Mouse (Mus musculus): ENCODE measurements at regions not wholly inside any gene's neighbourhood (a gene's known extent, or its start where the extent isn't known, plus 50 kb on each side); places are given as distances from the start of the nearest gene placed in this dataset.

GRCm38 (mm10) chr4:101356954-101357891, 61.9 kb upstream of the Ak4 start:
- peak overlapping the region; percentile 96 for H3K27ac ChIP-seq (ENCODE audit: low read depth, low read length)
- H3K4me3 ChIP-seq (ENCODE audit: low read length): peak overlapping the region; percentile 87
- peak overlapping the region; percentile 83 for H3K4me2 ChIP-seq (ENCODE audit: low read length)
- peaks cover 22% of the 10 kb centered on the region for H3K4me1 ChIP-seq (ENCODE audit: control insufficient read depth, insufficient read depth, low read depth, low read length)
- H3K27me3 ChIP-seq (replicated peaks; ENCODE audit: control insufficient read depth, insufficient read depth, low read length): no peaks in the 10 kb centered on the region
- peak overlapping the region; percentile 96 for H3K9ac ChIP-seq (ENCODE audit: low read depth, low read length)
- ATAC-seq: peak; percentile 18
- no peaks in the 10 kb centered on the region for H3K9me3 ChIP-seq (ENCODE audit: control insufficient read depth, low read length)
- WGBS: 11% methylated on average over 29 of the region's 31 CpGs
- no peaks in the 10 kb centered on the region for H3K36me3 ChIP-seq (ENCODE audit: control insufficient read depth, insufficient read depth, low read length)

DNA sequence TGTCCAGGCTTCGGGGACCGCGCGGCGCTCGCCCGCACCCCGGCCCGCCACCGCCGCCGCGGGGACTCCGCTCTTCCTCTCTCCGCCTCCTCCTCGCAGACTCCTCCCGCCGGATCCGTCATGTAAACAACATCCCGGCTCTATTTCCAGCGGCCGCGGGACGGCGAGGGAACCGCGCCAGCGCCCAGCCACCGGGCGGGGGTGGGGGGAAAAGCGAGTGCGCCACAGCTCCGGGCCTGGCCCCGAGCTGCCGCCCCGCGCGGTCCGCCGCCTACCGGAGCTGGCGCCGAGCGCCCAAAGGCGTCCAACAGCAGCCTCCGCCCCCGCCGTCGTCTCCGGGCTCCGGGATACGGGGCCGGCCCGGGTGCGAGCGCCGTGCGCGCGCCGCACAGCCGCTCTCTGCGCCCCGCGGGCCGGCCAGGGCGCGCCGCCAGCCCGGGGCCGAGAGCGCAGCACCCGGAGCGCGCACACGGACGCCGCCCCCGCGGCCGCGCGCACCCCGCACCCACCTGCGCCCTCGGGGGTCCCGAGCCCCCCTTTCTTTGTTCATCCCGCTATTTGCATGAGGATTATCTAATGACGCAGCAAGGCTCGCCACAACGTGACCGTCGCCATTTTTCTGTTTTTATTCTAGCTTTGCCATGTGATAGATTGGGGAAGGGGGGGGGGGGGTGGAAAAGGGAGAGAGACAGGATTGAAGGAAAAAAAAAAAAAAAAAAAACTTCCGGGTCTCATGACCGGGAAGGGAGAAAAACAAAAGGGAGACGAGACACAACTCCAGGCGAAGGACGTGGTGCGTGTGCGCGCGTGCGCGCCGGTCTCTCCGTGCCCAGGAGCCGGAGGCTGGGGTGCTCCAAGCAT, 62.8 kb upstream of the Ak4 start:
- peaks cover 22% of the 10 kb centered on the region for H3K4me1 ChIP-seq (ENCODE audit: control insufficient read depth, insufficient read depth, low read depth, low read length)
- H3K4me3 ChIP-seq (ENCODE audit: low read length): peak overlapping the region; percentile 87
- H3K36me3 ChIP-seq (ENCODE audit: control insufficient read depth, insufficient read depth, low read length): no peaks in the 10 kb centered on the region
- no peaks in the 10 kb centered on the region for H3K9me3 ChIP-seq (ENCODE audit: control insufficient read depth, low read length)
- WGBS: under 1% methylated on average over 76 of the region's 107 CpGs
- no peaks in the 10 kb centered on the region for H3K27me3 ChIP-seq (replicated peaks; ENCODE audit: control insufficient read depth, insufficient read depth, low read length)
- ATAC-seq: peak; percentile 89
- H3K4me2 ChIP-seq (ENCODE audit: low read length): peak overlapping the region; percentile 83
- peak overlapping the region; percentile 96 for H3K9ac ChIP-seq (ENCODE audit: low read depth, low read length)
- peak overlapping the region; percentile 96 for H3K27ac ChIP-seq (ENCODE audit: low read depth, low read length)

GRCm38 (mm10) chr4:101355431-101356092, 63.5 kb upstream of the Ak4 start:
- Histone ChIP-seq H3K4me1 (ENCODE audit: control insufficient read depth, insufficient read depth, low read depth, low read length) (peaks cover 22% of the 10 kb centered on the region), H3K4me3 (ENCODE audit: low read length) (peak overlapping the region; percentile 87), H3K27me3 (replicated peaks; ENCODE audit: control insufficient read depth, insufficient read depth, low read length) (no peaks in the 10 kb centered on the region), H3K9ac (ENCODE audit: low read depth, low read length) (peak overlapping the region; percentile 96), H3K9me3 (ENCODE audit: control insufficient read depth, low read length) (no peaks in the 10 kb centered on the region), H3K27ac (ENCODE audit: low read depth, low read length) (peak overlapping the region; percentile 96), H3K36me3 (ENCODE audit: control insufficient read depth, insufficient read depth, low read length) (no peaks in the 10 kb centered on the region), H3K4me2 (ENCODE audit: low read length) (peak overlapping the region; percentile 83)
- WGBS: under 1% methylated on average over 29 of the region's 31 CpGs
- ATAC-seq: peak; percentile 0; the same call in 1 of the 2 replicates

GRCm38 (mm10) chr4:101354951-101355350, 64.1 kb upstream of the Ak4 start:
- Histone ChIP-seq H3K36me3 (ENCODE audit: control insufficient read depth, insufficient read depth, low read length) (no peaks in the 10 kb centered on the region), H3K4me2 (ENCODE audit: low read length) (peak overlapping the region; percentile 83), H3K9ac (ENCODE audit: low read depth, low read length) (peak overlapping the region; percentile 96), H3K4me1 (ENCODE audit: control insufficient read depth, insufficient read depth, low read depth, low read length) (peaks cover 22% of the 10 kb centered on the region), H3K9me3 (ENCODE audit: control insufficient read depth, low read length) (no peaks in the 10 kb centered on the region), H3K27me3 (replicated peaks; ENCODE audit: control insufficient read depth, insufficient read depth, low read length) (no peaks in the 10 kb centered on the region), H3K4me3 (ENCODE audit: low read length) (peak overlapping the region; percentile 87), H3K27ac (ENCODE audit: low read depth, low read length) (no peak overlapping the region)
- ATAC-seq: no peak
- whole genome bisulfite sequencing: 7% methylated on average over 7 of the region's 7 CpGs

GRCm38 (mm10) chr4:101354086-101354855, 64.8 kb upstream of the Ak4 start:
- H3K4me2 ChIP-seq (ENCODE audit: low read length): peak overlapping the region; percentile 83
- H3K36me3 ChIP-seq (ENCODE audit: control insufficient read depth, insufficient read depth, low read length): no peaks in the 10 kb centered on the region
- peak overlapping the region; percentile 87 for H3K4me3 ChIP-seq (ENCODE audit: low read length)
- H3K4me1 ChIP-seq (ENCODE audit: control insufficient read depth, insufficient read depth, low read depth, low read length): peaks cover 22% of the 10 kb centered on the region
- ATAC-seq: no peak
- no peaks in the 10 kb centered on the region for H3K9me3 ChIP-seq (ENCODE audit: control insufficient read depth, low read length)
- H3K27ac ChIP-seq (ENCODE audit: low read depth, low read length): 0 out of 2 replicates have a peak overlapping the region, but pooled peaks have one; percentile 44
- 24% methylated on average over 7 of the region's 7 CpGs for WGBS
- H3K27me3 ChIP-seq (replicated peaks; ENCODE audit: control insufficient read depth, insufficient read depth, low read length): no peaks in the 10 kb centered on the region
- peak overlapping the region; percentile 96 for H3K9ac ChIP-seq (ENCODE audit: low read depth, low read length)

DNA sequence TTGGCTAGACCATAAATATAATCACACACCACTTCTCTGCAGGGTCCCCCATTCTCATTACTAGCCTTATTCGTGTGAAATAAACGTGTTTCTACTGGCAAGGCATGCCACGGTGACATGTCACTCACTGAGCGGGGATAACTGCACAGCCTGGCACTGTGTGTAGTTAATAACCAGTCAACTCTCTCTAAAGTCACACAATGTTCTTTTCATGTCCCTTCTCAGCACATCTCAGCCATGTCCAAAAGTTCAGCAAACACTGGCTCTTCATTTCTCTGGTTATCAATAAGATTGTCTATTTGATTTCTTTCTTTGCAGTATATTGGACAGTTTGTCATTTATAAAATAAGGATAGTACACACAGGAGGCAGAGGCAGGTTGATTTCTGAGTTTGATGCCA, 66.9 kb upstream of the Ak4 start:
- Histone ChIP-seq H3K27me3 (replicated peaks; ENCODE audit: control insufficient read depth, insufficient read depth, low read length) (no peaks in the 10 kb centered on the region), H3K4me1 (ENCODE audit: control insufficient read depth, insufficient read depth, low read depth, low read length) (peaks cover 16% of the 10 kb centered on the region), H3K4me2 (ENCODE audit: low read length) (no peak overlapping the region), H3K9me3 (ENCODE audit: control insufficient read depth, low read length) (no peaks in the 10 kb centered on the region), H3K4me3 (ENCODE audit: low read length) (no peak overlapping the region), H3K9ac (ENCODE audit: low read depth, low read length) (no peak overlapping the region), H3K36me3 (ENCODE audit: control insufficient read depth, insufficient read depth, low read length) (no peaks in the 10 kb centered on the region), H3K27ac (ENCODE audit: low read depth, low read length) (no peak overlapping the region)
- ATAC-seq: no peak
- 73% methylated on average over 4 of the region's 4 CpGs for WGBS

DNA sequence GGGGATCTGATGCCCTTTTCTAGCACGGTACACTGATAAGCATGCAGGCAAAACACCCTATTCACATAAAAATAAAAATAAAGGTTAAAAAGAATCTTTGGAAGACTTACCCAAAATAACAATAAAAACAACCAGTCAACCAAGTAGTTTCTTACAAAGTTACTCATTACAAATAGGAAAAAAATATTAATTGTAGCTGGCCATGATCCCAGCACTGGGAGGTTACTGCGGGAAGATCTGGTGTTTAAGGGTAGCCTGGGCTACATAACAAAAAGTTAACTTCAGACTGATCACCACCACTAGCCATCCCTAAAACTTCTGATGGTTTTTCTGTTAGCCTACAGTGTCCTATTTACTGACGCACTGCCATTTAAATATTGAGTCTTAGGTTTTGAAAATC, 67.4 kb upstream of the Ak4 start:
- no peak overlapping the region for H3K9ac ChIP-seq (ENCODE audit: low read depth, low read length)
- H3K4me1 ChIP-seq (ENCODE audit: control insufficient read depth, insufficient read depth, low read depth, low read length): peaks cover 16% of the 10 kb centered on the region
- no peaks in the 10 kb centered on the region for H3K9me3 ChIP-seq (ENCODE audit: control insufficient read depth, low read length)
- no peaks in the 10 kb centered on the region for H3K36me3 ChIP-seq (ENCODE audit: control insufficient read depth, insufficient read depth, low read length)
- 90% methylated on average over 3 of the region's 3 CpGs for WGBS
- H3K27me3 ChIP-seq (replicated peaks; ENCODE audit: control insufficient read depth, insufficient read depth, low read length): no peaks in the 10 kb centered on the region
- H3K4me3 ChIP-seq (ENCODE audit: low read length): no peak overlapping the region
- H3K4me2 ChIP-seq (ENCODE audit: low read length): no peak overlapping the region
- no peak overlapping the region for H3K27ac ChIP-seq (ENCODE audit: low read depth, low read length)
- ATAC-seq: no peak

GRCm38 (mm10) chr4:101350656-101351055, 68.4 kb upstream of the Ak4 start:
- no peak overlapping the region for H3K9ac ChIP-seq (ENCODE audit: low read depth, low read length)
- H3K9me3 ChIP-seq (ENCODE audit: control insufficient read depth, low read length): no peaks in the 10 kb centered on the region
- 81% methylated on average over 8 of the region's 8 CpGs for WGBS
- H3K36me3 ChIP-seq (ENCODE audit: control insufficient read depth, insufficient read depth, low read length): peaks cover 5% of the 10 kb centered on the region
- no peak overlapping the region for H3K27ac ChIP-seq (ENCODE audit: low read depth, low read length)
- peaks cover 16% of the 10 kb centered on the region for H3K4me1 ChIP-seq (ENCODE audit: control insufficient read depth, insufficient read depth, low read depth, low read length)
- ATAC-seq: no peak
- no peaks in the 10 kb centered on the region for H3K27me3 ChIP-seq (replicated peaks; ENCODE audit: control insufficient read depth, insufficient read depth, low read length)
- H3K4me3 ChIP-seq (ENCODE audit: low read length): no peak overlapping the region
- no peak overlapping the region for H3K4me2 ChIP-seq (ENCODE audit: low read length)
